Mouse (Mus musculus) gastrocnemius, postnatal 14 days (tissue): ENCODE data around the gene Grhl3. TPM values are rescaled to one million over a fixed set of nuclear protein-coding genes. Genes with fewer than 3 reads are reported as not detected.

Experiments
- DNase-seq: peaks from one replicate; pipeline ENCODE4 v3.0.0; 2021; ENCODE audit warnings: mixed read lengths
- intact Hi-C: fragments of 180-260 bp; cut with DNase I; formaldehyde crosslinking; loops from one replicate; pipeline ENCODE4 v1.15.1; 2025; ENCODE audit warnings: low total_unique reads
- total RNA-seq, 2 experiments: library from RNA; stranded (reverse); gene quantifications; 2 replicates each; pipeline ENCODE4 v1.2.3; 2021

Grhl3 gene
- total RNA-seq, 2 experiments from 2014 or later = 0.16 to 0.29 TPM

DNA sequence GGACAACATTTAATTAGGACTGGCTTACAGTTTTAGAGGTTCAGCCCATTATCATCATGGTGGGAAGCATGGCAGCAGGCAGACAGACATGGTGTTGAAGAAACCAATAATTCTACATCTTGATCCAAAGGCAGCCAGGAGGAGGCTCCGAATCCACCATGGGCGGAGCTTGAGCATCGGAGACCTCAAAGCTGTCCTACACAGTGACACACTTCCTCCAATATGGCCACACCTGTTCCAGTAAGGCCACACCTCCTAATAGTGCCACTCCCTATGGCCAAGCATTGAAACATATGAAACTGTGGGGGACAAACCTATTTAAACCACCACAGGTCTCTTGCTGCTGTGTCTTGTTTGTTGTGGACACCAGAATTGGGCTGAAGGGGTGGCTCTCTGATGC, 38.4 kb downstream of the Grhl3 start:
- intact Hi-C loops = no loop called here
- no peak for DNase-seq

DNA sequence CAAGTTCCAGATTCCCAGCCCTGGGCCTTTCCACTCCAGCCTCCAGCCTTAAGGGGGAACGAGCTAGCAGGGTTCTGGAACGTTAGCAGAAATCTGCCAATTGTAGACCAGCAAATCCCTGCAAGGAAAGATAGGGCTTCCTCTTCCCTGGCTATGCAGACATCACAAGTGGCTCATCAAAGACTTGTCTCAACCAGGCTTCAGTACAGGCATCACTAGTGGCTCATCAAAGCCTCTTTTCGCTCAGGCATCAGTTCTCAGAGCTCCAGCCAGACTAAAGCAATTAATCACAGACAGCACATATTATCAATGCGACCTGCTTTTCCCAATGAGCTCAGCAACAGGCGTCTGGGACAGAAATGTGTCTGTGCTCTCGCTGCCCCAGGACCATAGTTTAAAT, 40.4 kb downstream of the Grhl3 start:
- intact Hi-C loops = no loop called here
- no peak for DNase-seq

DNA sequence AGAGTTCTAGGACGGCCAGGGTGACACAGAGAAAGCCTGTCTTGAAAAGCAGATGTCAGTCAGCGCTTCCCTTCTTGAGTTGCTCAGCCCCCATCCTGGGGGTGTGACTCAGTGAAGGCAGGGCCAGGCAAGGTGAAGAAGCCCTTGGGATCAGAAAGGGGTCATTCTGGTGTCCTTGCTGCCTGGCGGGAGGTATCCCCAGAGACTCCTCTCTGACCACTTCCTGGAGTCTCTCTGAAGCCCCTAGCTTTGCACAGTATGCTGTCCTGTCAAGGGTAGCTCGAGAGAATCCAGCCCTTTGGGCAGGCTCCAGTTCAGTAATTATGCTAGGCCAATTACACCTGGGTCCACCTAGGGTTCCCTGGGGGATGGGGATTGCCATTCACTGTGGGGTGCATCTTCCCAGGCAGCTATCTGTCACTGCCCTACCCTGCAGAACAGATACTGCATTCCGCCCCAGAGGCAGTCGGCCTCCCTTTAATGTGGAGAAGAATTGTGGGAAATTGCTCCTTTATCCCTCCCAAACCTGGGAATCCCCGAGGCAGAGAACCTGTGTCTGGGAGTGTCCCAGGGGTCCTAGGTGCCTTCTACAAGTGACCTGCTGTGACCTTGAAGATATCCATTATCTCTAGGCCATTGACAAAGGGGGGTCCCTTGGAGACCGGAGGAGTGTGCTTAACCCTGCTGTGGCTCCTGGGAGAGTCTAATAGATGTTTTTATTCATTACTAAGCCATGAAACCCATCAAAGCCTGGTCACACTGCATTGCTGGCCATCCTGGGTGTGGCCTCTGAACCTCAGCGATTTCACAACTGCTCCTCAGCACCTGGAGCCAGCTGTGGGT, 41.4 kb downstream of the Grhl3 start:
- DNase-seq = no peak
- intact Hi-C loops = no loop called here

DNA sequence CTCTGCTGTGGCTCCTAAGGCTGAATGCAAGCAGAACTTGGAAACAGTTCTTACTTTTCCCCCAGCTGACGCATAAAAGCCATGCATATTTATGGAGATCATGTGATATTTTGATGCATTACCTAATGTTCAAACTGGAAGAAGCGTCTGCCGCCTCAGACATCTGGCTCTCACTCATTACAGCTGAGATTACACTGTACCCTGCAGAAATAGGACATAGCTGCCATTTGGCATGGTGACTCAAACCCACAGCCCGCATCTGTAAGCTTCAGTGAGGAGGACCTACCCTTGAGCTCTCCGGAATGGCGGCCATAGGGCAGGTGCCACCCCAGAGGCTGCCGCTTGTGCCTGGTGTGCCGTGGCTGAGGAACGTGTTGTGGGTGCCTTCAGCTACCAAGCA, 42.2 kb downstream of the Grhl3 start:
- no peak for DNase-seq

DNA sequence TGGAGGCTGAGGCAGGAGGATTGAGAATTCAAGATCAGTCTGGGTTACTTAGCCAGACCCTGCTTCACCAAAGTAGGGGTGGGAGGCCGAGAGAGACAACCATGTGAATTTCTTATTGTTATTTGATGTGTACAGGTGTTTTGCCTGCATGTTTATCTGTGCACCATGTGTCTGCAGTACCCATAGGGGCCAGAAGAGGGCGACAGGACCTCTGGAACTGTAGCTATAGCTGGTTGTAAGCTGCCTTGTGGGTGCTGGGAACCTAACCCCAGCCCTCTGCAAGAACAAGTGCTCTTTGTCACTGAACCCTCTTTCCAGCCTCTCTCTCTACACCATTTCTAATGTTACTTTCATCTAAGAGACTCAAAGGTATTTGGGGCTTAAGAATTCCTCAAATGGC, 43.2 kb downstream of the Grhl3 start:
- DNase-seq = no peak
- intact Hi-C loops = no loop called here

More for the DNA sequence above, 42.2 kb downstream of the Grhl3 start:
- intact Hi-C loops = no loop called here

DNA sequence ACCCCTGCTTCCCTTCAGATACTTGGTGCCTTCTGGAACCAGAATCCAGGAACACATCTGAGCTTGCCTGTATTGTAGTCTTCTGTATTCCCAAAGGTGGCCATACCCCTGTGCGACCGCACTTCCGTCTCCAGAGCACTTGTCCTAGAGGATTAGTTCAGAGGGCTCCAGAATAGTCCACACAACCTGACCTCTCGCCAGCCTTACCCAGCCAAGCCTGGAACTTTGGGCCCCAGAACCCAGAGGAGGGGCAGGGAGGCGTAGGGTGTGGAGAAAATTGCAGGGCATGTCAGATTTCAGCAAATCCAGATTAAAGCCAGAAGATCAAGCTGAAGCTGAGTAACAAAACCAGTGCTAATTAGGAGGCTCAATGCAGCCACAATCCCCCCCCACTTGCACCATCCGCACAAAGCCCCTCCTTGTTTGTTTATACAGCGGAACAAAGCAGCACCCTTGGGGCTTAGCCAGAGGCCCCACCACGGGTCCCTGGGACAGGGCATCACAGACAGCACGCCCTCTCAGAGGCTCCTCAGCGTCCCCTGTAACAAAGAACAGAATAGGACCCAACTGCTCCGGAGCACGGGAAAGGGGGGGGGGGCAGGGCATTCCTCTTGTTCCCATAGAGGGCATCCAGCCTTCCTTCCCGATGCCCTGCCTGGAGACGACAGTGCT, 47.3 kb downstream of the Grhl3 start:
- no peak for DNase-seq
- intact Hi-C loops = no loop called here

DNA sequence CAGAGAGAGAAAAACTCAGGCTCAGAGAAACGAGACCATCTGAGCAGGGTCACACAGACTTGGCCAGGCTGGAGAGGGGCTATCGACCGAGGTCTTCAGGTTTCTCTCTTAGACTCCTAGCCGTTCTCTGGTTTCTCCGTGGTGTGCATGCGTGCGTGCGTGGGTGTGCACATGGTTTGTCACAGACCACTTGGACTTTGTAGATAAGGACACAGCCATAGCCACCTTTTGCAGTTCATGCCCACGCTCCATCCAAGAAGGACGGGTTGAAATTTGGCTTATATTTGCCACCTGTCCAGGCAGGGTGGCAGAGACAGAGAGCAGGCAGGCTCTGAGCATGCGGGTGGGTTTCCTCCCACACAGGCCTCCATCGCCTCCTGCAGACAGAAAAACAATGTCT, 48.4 kb downstream of the Grhl3 start:
- DNase-seq = no peak
- intact Hi-C loops = no loop called here

DNA sequence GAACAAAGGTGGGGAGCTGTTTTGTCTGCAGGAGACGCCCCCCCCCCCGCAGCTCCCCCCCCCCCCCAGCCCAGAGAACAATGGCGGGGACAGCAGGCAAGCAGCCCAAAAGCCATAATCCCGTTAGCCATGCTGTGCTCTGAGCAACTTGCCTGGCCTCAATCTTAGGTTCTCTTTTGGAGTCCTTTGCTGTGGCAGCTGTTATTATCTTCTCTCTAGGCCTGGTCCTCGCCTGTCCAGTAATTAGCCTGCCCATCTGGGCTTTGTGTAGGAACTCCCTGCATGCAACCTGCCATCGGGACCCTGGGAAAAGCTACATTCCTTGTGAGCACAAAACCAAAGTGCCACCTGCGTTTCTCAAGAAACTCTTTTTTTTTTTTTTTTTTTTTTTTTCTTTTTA, 49.5 kb downstream of the Grhl3 start:
- DNase-seq = no peak
- intact Hi-C loops = no loop called here

DNA sequence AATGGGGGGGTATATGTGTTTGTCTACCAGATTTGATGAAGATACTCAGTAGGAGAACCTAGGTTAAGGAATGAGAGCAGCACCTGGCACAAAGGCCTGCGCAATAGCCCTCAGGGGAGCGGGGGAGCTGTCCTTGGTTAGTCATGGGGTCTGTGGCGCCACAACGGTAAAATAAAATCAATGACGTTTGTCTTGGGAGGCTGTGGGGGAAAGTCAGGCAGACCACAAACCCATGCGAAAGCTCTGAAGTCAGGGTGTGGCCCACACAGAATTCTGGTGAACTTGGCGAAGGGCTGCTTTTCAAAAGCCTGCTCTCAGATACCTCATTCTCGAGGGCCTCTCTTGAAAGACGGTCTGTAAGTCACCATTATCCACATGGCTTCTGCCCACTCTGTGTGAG, 53.0 kb downstream of the Grhl3 start:
- no peak for DNase-seq
- intact Hi-C loops = no loop called here

DNA sequence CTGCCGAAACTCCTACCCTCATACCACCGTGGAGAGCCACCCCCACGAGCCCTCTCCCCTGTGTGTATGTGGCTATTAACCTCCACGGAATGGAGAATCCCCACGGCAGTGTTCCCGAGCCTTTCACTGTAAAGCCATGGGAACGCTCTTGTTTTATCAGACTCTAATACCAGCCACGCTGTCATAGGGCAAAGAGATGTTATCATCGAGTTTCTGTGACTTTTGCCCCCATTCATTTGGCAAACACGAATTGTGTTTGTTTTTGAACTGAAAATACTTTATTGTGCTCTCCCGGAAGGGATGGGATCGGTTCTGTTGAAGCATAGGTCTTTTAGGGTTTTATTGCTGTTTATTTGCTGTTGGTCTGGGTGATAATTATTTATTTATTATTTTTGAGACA, 55.3 kb downstream of the Grhl3 start:
- DNase-seq = no peak
- intact Hi-C loops = loop anchor here (2.0 kb wide), 1 partner anchor 147 kb away; no protein-coding TSS in a partner anchor

DNA sequence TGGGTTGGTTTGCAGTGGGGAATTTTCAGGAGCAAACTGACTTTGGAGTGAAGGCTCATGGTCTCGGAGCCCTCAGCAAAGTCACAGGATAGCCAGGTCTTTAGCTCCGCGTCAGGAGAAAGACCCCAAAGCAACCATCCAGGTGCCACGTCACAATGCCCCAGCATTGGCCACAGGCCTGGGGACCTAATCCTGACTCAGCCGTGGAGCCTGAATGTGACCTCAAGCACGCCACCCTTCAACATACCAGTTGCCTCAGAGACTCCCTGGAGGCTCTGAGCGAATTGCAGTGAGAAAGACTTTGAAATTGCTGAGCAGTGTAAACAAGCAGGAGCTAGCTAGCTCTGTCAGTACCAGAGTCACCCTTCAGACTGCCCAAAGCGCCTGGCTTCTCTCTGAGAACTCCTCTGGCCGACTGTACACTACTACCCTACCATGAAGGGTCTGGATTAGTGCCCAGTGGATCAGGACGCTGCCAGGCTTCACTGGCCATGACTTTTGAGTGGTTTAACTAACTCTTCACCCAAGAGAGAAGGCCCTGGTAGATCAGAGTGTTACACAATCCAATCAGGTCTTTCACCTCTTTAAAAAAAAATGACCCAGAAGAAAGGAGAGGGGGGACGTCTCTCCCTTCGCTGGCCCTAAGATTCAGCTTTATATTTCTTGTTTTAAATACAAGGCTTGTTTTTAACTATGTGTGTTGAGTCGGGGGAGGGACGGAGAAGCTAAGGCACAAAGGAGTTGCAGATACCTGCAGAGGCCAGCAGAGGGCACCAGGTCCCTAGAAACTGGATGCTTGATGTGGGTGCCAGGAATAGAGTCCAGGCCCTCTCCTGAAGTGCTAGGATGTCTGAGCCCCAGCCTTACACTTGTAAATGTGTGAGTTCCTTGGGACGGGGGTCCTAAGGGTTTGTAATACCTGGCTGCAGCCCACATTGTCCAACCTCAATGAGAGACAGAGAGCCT, 56.8 kb downstream of the Grhl3 start:
- intact Hi-C loops = no loop called here
- DNase-seq = peak; percentile 57

DNA sequence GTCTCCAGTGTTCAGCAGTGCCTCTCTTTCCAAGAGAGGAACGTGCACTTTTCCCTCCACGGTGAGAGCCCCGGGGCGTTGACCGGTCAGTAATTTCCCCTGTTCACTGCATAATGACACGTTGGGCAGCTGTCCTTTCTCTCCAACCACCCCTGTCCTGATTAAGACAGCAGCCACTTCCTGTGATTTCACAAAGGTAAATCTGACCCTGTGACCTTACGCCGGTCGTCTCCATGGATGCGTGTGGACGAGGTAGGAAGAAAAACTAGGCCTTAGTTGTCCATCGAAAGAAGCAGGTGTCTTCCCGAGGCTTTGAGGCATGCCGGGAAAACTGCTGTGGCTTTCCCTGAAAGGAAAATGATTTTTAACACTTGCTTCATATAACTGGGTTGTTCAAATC, 58.5 kb downstream of the Grhl3 start:
- intact Hi-C loops = no loop called here
- no peak for DNase-seq

DNA sequence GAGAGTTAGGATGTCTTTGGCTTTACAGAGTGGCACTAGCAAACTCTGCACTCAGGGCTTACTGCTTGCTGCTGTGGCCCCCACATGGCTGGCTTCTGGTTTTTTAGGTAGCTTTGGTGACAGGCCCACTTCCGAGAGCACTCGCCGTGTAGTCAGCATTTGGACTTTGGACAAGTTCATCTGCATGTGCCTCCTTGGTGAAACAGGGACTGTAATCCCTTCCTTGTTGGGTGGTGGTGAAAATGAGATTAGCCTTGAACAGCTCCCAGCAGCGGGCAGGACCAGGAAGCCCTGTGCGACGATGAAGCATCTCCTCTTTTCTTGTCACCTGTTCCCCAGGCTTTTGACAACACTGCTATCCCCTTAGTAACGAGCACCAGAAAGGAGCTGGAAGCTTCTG, 59.6 kb downstream of the Grhl3 start:
- no peak for DNase-seq
- intact Hi-C loops = no loop called here

DNA sequence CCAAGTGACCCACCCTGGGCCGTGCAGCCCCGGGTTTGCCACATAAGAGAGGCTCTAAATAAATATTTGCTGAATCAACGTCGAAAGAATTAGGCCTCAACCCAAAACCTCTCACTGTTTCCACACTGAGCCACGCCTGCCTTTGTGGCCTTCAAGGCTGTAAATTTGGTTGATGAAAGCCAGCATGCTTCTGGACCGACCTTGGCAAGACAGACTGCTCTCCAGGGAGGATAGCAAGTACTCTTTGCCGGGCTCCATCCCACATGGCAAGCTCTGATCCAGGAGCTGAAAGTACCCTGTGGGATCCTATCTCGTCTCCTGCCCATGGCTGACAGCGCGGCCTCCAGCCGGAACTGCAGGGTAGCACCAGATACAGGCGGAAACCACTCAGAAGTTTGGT, 63.9 kb downstream of the Grhl3 start:
- intact Hi-C loops = no loop called here
- no peak for DNase-seq

DNA sequence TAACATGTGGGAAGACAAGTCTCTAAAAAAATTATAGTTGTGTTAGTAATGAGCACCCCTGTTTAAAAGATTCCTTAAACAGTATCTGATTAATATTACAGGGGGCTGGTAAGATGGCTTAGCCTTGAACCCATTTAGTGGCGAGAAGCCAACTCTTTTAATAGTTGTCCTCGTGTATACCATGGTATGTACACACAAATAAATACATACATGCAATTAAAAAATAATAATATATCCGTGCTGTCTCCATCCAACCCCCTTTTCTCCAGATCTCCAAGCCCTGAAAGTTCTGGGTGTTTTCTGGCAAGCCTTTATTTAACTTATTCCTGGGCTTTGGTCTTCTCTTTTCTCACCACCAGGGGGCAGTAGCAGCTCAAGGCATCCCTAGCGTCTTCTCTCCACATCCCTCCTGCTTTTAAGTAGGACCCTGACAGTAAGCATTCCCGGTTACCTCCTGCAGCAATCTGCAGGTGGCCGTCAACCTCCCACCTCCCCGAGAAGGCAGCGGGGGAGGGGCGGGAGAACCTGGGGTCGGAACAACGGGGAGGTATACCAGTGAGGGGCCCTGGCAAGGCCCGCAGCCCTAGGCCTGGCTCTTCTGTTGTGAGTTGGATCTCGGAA, 64.9 kb downstream of the Grhl3 start:
- intact Hi-C loops = no loop called here
- peak; percentile 55 for DNase-seq

DNA sequence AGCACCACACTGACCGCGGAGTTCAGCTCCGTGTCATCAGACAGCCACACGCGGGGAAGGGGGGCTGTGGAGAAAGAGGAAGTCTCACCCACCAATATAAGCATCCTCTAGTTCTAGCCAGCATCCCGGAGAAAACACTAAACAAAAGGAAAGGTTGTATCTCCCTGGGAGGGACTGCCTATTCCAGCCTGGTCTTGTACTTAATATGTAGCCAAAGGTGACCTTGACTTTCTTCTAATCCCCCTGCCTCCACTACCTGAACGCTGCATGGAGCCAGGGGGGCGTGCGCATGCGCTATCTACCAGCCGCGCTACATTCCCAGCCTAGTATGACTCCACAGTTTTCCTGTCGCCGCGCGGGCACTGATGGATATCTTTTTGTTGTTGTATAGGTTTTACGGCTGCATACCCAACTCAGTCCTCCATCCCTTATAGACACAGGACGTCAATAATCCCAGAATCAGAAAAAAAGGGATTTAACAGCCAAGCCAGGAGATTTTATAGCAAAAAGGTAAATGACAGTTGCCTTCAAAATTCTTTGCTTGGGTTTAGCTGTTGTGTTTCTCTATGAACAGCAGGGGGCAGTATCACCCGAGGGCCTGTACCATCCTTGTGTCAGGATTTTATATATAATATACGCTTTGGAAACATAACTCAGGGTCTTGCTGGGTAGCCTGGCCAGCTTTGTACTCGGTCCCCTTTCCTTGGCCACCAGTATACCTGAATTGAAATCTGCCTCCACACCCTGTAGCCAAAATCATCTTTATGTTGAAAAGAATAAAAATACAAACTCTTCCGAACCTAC, 65.7 kb downstream of the Grhl3 start:
- intact Hi-C loops = no loop called here
- DNase-seq = no peak

DNA sequence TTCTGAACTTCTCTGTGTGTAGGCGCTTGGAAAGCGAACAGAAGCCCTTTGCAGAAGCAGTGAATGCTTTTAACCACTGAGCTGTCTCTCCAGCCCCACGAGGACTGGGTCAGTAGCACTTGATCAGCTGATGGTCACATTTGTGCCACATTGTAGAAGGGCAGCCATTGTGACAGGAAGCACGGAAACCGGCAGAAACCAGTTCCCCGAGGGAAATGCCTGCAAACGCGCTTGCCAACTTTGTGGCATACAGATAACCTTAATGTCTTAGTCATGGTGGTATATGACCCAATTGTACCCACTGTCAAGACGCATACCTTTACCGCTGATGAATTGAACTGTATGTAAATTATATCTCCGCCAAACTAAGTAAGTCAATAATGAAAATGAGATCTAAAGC, 67.6 kb downstream of the Grhl3 start:
- intact Hi-C loops = no loop called here
- no peak for DNase-seq

DNA sequence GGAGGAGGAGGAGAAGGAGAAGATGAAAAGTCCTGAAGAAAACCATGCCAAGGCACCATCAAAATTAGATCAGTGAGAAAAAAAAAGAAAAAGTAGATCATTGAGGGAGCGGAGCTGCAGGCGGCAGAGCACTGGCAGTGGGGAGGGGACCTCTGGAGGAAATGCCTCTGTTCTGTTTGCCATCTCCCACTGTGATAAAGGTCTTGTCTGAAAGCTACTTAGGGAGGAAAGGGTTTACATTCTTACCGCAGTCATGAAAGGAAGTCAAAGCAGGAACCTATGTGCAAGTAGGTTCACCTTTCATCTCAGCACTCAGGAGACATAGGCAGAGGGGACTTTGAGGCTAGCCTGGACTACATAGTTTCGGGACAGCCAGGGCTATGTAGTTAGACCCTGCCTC, 71.8 kb downstream of the Grhl3 start:
- no peak for DNase-seq
- intact Hi-C loops = no loop called here

DNA sequence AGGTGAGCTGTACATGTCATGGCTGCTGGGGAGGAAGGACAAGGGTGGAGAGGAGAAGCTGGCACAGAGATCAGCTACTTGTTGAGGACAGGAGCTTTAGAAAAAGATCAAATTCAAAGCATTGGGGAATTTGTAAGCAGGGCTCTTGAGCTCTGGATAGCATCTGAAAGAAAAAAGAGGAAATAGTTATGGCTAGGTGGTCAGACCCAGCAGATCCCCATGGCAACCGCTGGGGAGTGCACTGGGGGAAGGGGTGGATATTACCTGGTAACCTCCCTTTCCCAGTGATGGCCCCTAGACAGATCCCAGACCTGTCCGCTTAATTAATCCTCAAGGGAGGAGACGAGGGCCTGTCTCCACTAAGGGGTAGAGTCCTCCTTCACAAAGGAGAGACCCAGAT, 73.6 kb downstream of the Grhl3 start:
- no peak for DNase-seq
- intact Hi-C loops = no loop called here
